Mouse (Mus musculus): ENCODE measurements at regions not wholly inside any gene's neighbourhood (a gene's known extent, or its start where the extent isn't known, plus 50 kb on each side); places are given as distances from the start of the nearest gene placed in this dataset.
"Not testable (repeated sequence)": the region's sequence is repeated elsewhere in the genome, so short reads cannot be mapped to it uniquely, and the experiment has no call there.

GRCm38 (mm10) chr15:5817901-5818576 is 481.5 kb upstream of the Dab2 start:
- intact Hi-C loops (cut with DNase I), result no loop called here
- DNase-seq (ENCODE audit: low spot score in 2 of 2), result no peak

- intact Hi-C loops (cut with DNase I), result no loop called here
- DNase-seq (ENCODE audit: low spot score in 2 of 2), result no peak
These were observed 459.6 kb upstream of the Dab2 start for GRCm38 (mm10) chr15:5839963-5840362.

DNA sequence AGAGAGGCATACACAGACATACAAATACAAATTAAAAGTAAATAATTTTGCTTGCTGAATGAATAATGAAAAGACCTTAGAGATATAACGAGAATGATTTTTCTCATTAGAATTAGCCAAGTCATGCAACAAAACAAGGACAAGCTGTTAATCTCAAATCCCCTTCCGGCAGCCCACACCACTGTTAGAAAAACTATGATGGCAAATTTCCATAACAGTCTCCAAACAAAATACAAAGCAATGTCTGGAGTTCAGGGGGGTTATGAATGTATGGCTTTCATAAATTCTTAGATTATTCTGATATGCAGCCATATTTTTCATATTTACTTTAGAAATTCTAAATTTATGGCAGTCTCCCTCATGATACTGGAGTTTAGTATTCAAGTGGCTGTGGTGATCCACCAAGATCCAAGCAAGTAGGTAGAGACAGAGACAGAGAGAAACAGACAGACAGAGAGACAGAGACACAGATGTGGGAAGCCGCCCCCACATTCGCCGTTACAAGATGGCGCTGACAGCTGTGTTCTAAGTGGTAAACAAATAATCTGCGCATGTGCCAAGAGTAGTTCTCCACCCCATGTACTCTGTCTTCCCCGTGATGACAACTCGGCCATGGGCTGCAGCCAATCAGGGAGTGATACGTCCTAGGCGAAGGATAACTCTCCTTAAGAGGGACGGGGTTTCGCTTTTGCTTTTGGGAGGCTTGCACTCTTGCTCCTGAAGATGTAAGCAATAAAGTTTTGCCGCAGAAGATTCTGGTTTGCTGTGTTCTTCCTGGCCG is 458.0 kb upstream of the Dab2 start:
- DNase-seq (ENCODE audit: low spot score in 2 of 2); intact Hi-C loops (cut with DNase I): not testable (repeated sequence)

GRCm38 (mm10) chr15:5846571-5846970 is 453.0 kb upstream of the Dab2 start:
- no peak for DNase-seq (ENCODE audit: low spot score in 2 of 2)
- intact Hi-C loops (cut with DNase I), result no loop called here

GRCm38 (mm10) chr15:5847413-5848100 is 452.0 kb upstream of the Dab2 start:
- DNase-seq (ENCODE audit: low spot score in 2 of 2), result no peak
- intact Hi-C loops (cut with DNase I), result no loop called here

DNA sequence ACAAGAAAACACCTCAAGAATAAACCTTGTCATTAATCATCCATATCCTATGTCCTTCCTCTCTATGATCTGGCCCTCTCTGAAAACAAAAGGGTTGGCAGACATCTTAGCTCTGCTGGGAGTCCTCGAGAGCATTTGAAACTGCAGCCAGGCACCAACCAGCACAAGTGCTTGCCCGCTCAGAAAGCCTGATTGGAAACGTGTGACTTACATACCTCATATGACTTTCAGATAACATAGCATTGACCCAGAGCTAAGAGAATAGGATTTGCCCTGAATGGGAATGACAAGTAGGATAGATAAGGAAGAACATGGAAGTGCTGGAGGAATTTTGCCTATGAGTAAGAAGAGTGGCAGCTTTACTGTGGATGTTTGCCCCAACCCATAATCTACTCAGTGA is 447.1 kb upstream of the Dab2 start:
- no peak for DNase-seq (ENCODE audit: low spot score in 2 of 2)
- intact Hi-C loops (cut with DNase I), result no loop called here

DNA sequence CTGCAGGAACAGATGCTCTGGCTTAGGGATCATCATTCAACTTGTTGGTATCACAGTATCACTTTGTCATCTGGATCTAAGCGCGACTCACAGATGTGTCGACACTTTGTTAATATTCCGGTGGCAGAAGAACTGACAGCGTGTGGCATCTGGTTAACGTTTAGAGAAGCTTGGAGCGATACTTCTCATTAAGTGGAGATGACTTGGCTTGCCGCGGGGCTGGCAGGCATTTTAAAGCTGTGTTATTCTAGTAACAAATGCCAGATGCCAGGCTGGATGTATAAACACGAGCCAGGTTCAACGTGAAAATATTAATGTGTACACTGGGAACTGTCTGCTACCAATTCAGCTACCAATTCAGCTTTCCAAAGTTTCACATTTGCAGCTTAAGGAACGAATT is 430.3 kb upstream of the Dab2 start:
- intact Hi-C loops (cut with DNase I), result no loop called here
- no peak for DNase-seq (ENCODE audit: low spot score in 2 of 2)

DNA sequence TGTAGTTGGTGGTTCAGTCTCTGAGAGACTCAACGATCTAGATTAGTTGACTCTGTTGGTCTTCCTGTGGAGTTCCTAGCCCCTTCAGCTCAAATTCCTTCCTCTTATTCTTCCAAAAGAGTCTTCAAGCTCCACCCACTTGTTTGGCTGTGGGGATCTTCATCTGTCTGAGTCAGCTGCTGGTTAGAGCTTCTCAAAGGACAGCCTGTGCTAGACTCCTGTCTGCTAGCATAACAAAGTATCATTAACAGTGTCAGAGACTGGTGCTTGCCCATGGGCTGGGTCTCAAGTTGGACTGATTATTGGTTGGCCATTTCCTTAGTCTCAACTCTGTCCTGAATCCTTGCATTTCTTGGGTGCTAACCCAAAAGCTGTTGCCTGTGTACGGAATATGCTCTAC is 429.7 kb upstream of the Dab2 start:
- intact Hi-C loops (cut with DNase I), result no loop called here
- no peak for DNase-seq (ENCODE audit: low spot score in 2 of 2)

DNA sequence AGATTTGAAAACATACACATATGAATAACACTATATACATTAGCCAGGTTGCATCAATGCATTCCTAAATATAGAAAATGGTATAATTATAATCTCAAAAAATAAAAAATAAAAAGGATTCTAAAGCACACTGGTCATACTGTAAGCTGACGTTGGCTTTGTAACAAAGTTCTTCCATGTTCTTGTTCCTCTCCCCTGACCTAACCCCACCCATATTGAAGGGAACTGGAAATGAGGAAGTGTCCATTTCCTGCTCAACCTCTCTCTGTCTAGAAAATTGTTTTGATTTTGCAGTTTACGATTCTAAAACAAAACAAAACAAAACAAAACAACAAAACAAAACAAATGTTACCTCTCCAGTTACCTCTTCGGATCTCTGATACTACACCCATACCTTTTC is 427.5 kb upstream of the Dab2 start:
- no peak for DNase-seq (ENCODE audit: low spot score in 2 of 2)
- intact Hi-C loops (cut with DNase I), result no loop called here

DNA sequence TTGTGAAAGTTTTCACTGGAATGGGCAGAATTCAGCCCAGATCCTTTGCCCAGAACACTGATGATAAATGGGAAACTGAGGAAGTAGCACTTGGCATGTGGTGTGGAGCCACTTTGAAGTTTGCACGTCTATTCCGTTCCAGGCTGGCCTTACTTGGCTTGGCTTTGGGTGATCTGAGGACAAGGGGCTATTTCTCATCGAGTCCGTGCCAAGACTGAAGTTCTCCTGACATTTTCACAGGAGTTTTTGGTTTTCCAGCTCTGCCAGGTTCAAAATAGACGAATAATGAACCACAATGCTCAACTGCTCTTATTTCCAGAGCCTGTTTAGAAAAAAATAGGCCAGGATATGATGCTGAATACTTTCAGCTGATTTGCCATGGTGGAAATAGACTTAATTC is 421.8 kb upstream of the Dab2 start:
- DNase-seq (ENCODE audit: low spot score in 2 of 2), result no peak
- intact Hi-C loops (cut with DNase I), result no loop called here

- intact Hi-C loops (cut with DNase I), result no loop called here
- DNase-seq (ENCODE audit: low spot score in 2 of 2), result no peak
These were observed 408.4 kb upstream of the Dab2 start for GRCm38 (mm10) chr15:5891188-5891587.

GRCm38 (mm10) chr15:5892034-5892433 is 407.6 kb upstream of the Dab2 start:
- intact Hi-C loops (cut with DNase I), result no loop called here

DNA sequence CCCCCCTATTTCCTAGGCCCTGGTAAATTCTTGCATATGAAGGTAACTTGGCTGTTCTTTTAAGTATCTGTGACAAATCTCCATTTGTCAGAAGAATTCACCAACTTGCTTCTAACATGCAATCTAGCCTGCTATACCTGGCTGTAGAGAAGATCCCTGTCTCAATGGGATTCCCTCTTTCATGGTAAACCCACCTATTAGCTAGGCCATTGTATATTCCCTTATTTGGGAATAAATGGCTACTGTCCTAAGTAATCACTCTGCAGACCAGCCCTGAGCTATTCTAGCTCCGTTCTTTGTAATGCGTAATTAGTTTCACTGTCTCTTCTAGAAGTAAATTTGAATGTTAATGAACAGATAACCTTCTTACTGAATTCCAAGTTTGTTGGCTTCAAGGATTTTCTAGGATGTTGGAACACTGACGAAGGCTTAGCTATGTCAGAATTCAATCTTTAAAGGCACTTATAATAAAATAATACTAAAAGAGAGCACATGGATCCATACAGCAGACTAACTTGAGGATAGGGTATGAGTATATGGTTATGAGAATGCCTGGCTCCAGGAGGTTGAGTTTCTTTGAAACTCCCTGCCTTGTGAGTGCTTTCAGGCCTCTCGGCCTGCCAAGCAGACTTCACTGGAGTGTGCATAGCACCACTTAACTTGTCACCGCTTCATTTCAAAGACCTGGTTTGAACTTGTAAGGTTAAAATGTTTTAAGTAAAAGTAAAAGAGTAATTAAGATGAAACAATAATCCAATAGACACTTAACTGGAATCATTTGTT is 403.7 kb upstream of the Dab2 start:
- intact Hi-C loops (cut with DNase I); DNase-seq (ENCODE audit: low spot score in 2 of 2): not testable (repeated sequence)

More at GRCm38 (mm10) chr15:5892034-5892433, 407.6 kb upstream of the Dab2 start:
- DNase-seq (ENCODE audit: low spot score in 2 of 2), result no peak

DNA sequence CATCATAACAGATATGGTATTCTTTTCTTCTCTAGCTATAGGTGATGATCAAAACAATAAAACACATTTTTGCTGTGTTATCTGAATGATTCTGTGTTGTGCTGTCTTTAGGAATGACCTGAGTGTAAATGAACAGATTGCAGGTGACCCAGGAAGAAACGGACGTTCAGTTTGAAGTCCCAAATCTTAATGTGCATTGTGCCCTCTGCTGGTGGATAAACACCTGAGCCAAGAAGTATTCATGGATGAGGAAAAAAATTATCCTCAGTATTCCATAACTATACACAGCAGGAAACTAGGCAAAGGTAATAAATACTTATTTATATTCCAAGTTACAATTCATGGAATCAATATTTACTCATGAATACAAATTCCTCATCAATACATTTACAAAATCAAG is 384.3 kb upstream of the Dab2 start:
- intact Hi-C loops (cut with DNase I), result loop anchor here (2.0 kb wide), 1 partner anchor 678 kb away; no protein-coding TSS in a partner anchor
- no peak for DNase-seq (ENCODE audit: low spot score in 2 of 2)

DNA sequence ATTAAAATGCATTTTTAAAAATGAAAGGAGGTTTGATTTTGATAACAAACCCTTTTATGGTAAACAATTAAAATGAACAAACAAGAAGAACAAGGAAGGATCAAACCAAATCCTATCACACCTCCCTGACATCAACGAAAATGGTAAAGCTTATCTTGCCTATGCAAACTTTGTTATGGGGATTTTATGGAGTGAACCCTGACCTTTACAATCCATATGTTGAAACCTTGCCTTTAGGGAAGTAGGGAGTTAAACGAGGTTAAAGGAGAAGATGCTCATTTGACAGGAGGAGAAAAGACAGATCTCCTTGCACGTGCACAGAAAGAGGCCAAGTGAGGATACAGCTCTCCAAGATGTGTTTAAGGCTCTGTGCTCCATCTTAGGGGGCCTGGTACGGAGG is 379.5 kb upstream of the Dab2 start:
- DNase-seq (ENCODE audit: low spot score in 2 of 2), result no peak
- intact Hi-C loops (cut with DNase I), result no loop called here

GRCm38 (mm10) chr15:5927768-5928167 is 371.8 kb upstream of the Dab2 start:
- no peak for DNase-seq (ENCODE audit: low spot score in 2 of 2)
- intact Hi-C loops (cut with DNase I), result no loop called here

GRCm38 (mm10) chr15:5933586-5933985 is 366.0 kb upstream of the Dab2 start:
- intact Hi-C loops (cut with DNase I), result no loop called here
- DNase-seq (ENCODE audit: low spot score in 2 of 2), result no peak

DNA sequence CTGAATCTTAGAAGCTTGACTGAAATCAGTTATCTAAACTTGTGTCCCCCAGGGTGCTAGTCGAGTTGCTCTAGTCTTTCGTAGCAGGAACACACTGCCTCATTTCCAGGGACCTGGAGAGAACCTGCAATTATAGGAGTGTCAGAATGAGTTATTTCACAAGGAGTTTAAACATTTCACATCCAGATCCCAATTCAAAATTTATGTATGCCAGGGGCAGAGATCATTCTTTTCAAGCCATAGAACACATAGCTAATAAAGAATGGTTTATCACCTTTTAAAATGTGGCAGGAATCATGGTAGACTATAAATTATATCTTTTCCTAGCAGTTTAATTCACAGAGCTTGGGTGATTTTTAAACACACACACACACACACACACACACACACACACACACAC is 358.6 kb upstream of the Dab2 start:
- intact Hi-C loops (cut with DNase I), result no loop called here

DNA sequence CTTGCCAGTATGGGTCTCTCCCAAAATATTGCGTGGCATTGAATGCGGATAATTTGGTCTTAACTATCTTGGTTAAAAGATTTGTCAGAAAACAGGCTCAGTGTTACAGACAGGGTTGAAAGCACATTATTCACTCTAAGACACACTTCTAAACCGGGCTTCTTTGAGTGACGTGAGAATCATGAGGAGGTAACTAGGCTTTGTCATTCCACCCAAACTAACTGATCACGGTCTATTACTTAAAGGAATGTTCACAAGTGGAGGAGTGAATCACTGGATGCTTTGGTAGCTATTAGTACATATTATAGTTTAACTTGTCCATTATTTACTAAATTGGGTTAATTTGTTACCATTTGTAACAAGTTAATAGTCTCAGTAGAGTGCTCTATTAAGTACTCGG is 352.9 kb upstream of the Dab2 start:
- intact Hi-C loops (cut with DNase I), result no loop called here
- DNase-seq (ENCODE audit: low spot score in 2 of 2), result no peak

More for the DNA sequence above, 358.6 kb upstream of the Dab2 start:
- DNase-seq (ENCODE audit: low spot score in 2 of 2), result no peak

GRCm38 (mm10) chr15:5950919-5951318 is 348.7 kb upstream of the Dab2 start:
- no peak for DNase-seq (ENCODE audit: low spot score in 2 of 2)
- intact Hi-C loops (cut with DNase I), result no loop called here
